Mouse (Mus musculus): ENCODE data around the gene Ccdc174. TPM values are rescaled to one million over a fixed set of nuclear protein-coding genes. Genes with fewer than 3 reads are reported as not detected.

Gene Ccdc174
- total RNA-seq, 1 experiment from 2014 or later, result 37.6 TPM

- DNase-seq, result no peak
Measured at GRCm38 (mm10) chr6:91917716-91918115, 39.9 kb downstream of the Ccdc174 start.

GRCm38 (mm10) chr6:91931231-91931630, 53.4 kb downstream of the Ccdc174 start:
- peak; percentile 34 for DNase-seq

GRCm38 (mm10) chr6:91938491-91938890, 60.6 kb downstream of the Ccdc174 start:
- no peak for DNase-seq

- no peak for DNase-seq
Measured at GRCm38 (mm10) chr6:91948426-91948825, 70.6 kb downstream of the Ccdc174 start.

Other genes starting within 250 kb of the Ccdc174 start
- gene Slc6a6, start 194.0 kb upstream of the Ccdc174 start, total RNA-seq (2021), result 598 and 906 TPM in 2 replicates
- 1.4 and 1.9 TPM in 2 replicates for gene Grip2, start 50.8 kb upstream of the Ccdc174 start, total RNA-seq (2021)
- 1.7 and 1.9 TPM in 2 replicates for gene 4930590J08Rik, start 24.8 kb downstream of the Ccdc174 start, total RNA-seq (2021)
- gene Fgd5, start 100.8 kb downstream of the Ccdc174 start, total RNA-seq (2021), result 14.5 and 15.1 TPM in 2 replicates
- 44.1 and 49.9 TPM in 2 replicates for gene Nr2c2, start 213.3 kb downstream of the Ccdc174 start, total RNA-seq (2021)

Measured in adrenal gland, postnatal 25 days (tissue).